Mouse (Mus musculus) c-Kit-positive CD71-positive TER-119-negative erythroid progenitor cells, embryonic 14.5 days (primary cell): ENCODE results near the gene Pole2.
"Not testable (repeated sequence)": the region's sequence is repeated elsewhere in the genome, so short reads cannot be mapped to it uniquely, and the experiment has no call there.

ENCODE experiments used
- DNase-seq: peaks from one replicate; pipeline ENCODE4 v3.0.0-alpha.2; 2013; ENCODE audit warnings: low read depth

The Pole2 gene

DNA sequence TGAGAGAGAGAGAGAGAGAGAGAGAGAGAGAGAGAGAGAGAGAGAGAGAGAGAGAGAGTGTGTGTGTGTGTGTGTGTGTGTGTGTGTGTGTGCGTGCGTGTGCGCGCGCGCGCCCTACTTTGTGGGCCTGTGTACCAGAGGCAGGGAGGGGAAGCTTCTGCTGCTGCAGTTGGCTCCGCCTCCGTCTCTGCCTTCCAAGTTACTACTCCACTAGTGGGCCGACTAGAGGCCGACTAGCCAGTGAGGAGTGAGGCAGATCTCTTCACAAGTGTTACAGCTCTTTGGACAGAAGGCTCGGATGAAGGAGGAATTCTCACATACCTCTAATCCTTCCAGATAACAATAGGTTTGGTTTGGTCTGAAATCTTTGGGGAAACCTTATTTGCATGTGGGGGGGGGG, 48.6 kb downstream of the Pole2 start:
- no peak for DNase-seq

- DNase-seq, result no peak
These were observed 50.5 kb downstream of the Pole2 start for GRCm38 (mm10) chr12:69177526-69177925.

GRCm38 (mm10) chr12:69175975-69176374, 52.0 kb downstream of the Pole2 start:
- DNase-seq, result no peak

DNA sequence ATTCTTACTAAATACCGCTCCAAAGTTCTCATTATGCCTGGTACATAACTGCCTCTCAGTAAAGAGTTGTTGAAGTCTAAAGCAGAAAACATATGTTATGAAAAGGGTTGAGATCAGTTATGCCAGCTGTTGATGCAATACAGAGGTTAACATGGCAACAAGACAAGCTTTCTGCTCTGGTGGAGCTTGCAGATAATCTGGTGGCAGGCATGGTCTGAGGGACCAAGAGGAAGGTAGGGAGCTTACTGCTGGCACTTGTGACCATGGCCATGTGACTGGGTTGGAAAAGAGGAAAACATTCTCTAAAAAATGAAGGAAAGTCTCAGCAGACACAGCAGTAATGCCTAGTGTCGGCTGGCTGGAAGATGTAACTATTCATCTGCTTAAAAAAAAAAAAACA, 56.7 kb downstream of the Pole2 start:
- no peak for DNase-seq

DNA sequence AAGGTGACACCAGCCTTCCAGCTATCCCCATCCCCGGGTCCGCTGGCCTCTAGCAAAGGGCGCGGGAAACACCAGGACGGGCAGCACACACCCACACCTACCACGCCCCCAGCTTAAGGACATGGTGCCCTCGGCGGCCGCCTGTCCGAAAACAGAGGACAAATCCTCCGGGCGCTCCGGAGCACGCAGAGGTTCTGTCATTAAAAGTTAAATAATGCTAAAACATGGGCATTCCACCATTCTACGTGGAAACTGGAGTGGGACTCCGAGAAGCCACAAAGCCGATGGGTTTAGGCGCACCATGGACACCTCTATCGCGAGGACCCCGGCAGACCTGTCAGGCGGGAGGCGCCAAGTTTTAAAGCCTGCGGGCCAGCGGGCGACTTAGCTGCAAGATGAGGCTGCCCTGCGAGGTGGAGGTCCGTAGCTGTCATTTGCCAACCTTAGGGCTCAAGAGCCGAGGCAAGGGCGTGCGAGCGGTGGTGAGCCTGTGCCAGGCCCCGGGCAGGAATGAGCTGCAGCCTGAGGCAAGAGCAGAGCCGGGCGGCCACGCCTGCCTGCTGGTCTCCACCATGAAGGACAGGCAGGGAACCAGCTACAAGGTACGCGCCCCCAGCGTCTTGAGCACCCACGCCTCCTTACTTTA, 59.4 kb downstream of the Pole2 start, which contains the start of gene Lrr1:
Gene Lrr1 (plus strand): TSS at position 354 of the 646 bp plus-strand sequence.
- DNase-seq, result peak; percentile 69

DNA sequence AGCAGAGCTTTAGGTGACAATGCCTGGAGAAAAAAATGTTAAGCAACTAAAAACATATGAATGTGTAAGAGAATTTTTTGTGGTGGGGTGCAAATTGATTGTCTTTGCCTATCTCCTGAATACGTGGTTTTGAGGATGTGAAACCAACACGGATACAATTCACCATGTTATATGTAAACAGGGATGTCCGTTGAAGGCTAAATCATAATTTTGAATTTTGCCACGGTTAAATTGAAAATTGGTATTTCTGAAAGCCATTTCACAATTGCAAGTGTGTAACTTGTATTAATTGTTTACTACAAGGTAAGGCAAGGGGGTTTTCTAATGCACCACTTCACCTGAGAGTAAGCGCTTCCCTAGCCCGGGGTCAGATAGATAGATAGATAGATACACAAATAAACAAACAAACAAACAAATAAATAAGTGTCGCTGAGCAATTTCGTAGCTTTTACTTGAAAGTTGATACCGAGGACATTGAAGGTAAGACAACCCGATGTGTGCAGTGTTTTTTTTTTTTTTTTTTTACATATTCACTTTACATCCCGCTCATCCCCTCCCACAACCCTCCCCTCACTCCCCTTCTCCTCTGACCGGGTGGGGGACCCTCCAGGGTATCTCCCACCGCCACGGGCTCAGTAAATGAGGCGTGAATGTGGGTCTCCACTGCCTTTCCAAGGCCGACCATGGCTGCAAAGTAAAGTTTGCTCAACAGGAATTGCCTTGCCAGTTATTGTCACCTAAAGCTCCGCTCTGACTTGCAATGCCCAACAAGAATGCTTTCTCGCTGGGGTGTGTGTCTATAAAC, 60.1 kb downstream of the Pole2 start:
- DNase-seq, result no peak

GRCm38 (mm10) chr12:69166861-69167581, 61.0 kb downstream of the Pole2 start:
- not testable (repeated sequence) for DNase-seq

DNA sequence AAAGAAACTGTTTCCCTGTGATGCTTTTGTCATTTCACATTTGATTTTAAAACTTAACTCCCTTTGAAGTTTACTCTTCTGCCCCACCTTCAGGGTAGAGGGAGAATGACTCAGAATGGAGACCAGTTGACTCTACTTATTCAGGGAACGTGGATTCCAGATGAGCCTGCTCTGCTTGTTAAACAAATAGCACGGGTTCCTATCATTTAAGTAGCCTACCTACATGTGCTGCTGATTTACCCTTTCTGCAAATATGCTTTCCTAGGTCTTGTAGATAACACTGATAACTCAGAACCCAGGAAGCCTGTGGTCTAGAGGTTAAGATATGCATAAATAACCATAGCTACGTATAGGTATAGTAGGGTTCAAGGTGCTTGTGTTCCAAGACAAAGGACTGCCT, 63.1 kb downstream of the Pole2 start:
- peak; percentile 43 for DNase-seq

- DNase-seq, result not testable (repeated sequence)
These were observed 64.4 kb downstream of the Pole2 start for GRCm38 (mm10) chr12:69163586-69163985.

- not testable (repeated sequence) for DNase-seq
These were observed 67.3 kb downstream of the Pole2 start for GRCm38 (mm10) chr12:69160677-69161076.

DNA sequence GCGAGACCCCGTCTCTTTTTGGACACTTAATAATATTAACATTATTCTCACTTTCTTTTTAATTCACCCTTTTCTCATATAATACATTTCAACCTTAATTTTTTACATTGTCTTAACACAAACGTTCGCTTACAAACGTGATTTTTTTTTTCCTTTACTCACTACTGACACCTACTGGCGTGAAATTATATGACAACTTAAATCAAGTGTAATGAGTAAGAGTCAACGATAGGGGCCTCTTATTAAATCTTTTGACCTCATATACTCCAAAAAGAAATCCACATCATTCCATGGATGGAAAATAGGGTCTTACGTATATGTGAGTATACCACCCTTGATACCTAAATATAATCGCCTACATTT, 68.4 kb downstream of the Pole2 start:
- peak; percentile 79 for DNase-seq

DNA sequence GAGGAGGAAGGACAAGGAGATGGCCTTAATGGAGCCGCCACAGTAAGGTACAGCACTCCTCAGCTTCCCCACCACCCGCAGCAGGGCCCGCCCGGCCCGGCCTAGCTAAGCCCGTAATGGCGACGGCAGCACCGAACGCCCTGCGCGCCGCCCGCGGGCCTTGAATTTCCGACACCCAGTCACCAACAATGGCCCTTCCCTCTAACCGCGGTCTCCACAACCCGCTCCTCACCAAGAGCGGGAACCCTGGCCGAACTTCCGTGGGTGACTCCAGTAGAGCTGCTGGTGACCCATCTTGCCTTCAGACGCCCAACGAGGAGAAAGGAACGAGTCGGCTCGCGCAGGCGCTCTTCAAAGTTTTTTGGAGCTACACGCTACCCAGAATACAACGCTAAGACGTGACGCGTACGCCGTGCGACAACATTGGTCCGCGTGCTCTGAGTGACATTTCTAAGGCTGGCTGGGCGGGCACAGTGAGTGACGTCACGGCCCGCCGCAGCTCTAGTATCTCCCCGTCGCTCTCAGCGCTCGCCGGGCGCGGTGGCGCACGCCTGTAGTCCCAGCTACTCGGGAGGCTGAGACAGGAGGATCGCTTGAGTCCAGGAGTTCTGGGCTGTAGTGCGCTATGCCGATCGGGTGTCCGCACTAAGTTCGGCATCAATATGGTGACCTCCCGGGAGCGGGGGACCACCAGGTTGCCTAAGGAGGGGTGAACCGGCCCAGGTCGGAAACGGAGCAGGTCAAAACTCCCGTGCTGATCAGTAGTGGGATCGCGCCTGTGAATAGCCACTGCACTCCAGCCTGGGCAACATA, 69.0 kb downstream of the Pole2 start, which contains the start of gene Rps29:
Gene Rps29 (minus strand): TSS at position 422 of the 813 bp plus-strand sequence.
- DNase-seq, result peak; percentile 99

GRCm38 (mm10) chr12:69158366-69158764, 69.6 kb downstream of the Pole2 start:
- DNase-seq, result no peak

GRCm38 (mm10) chr12:69157107-69157506, 70.9 kb downstream of the Pole2 start:
- peak; percentile 55 for DNase-seq

DNA sequence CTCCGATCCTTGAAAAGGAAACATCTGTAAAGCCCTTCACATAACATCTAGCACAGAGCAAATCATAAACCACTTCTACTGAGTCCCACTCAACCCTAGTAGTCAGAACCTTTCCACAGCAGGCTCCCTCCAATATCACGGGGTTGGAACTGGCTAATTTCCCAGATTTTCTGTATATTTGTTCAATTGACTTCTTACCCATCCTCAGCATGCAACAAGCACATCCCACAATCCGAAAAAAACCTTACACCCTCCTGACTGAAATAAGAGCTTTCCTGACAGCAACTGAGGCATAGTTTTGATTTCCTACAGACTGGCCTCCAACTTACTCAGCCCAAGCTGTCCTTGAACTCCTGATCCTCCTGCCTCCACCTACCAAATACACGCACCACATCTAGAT, 71.6 kb downstream of the Pole2 start:
- no peak for DNase-seq

GRCm38 (mm10) chr12:69155923-69156322, 72.1 kb downstream of the Pole2 start:
- DNase-seq, result no peak
